ENCODE assay signal across 9 mouse cellular contexts in the genomic region with DNA sequence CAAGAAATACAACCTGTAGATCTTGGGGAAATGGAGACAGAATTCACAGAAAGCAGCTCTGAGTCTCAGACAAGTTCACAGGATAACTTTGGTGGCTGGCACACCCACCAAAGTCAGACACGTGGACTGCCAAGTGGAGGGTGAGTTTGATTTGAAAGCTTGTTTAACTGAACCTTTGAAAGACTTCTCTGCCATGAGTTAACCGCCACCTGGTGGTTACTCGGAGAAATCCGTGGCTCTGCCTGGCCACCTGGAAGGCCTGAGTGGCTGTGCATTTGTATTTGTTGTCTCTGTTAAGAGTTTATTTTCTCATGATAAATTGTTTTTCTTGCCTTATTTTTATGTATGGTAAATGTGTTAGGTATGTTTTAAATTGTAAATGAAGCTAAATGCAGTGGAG. TPM values are rescaled to one million over a fixed set of nuclear protein-coding genes. Genes with fewer than 3 reads are reported as not detected.
DNase-seq lines count a peak whose midpoint lies in the region; ATAC-seq and TF ChIP-seq lines count a peak whose summit lies in the region.
"Had no signal": no experiment of that assay in that cellular context is flagged by ENCODE, and none has a peak within 500 bp of the region (broad histone marks: within the 10 kb centered on the region; RNA-seq: fewer than 3 reads in every experiment).

No protein-coding gene starts in this region.

- H3K36me3 ChIP-seq in midbrain, embryonic 10.5 days, result no peaks in the 10 kb centered on the region
- no peaks in the 10 kb centered on the region for H3K36me3 ChIP-seq in midbrain, embryonic 16.5 days (ENCODE audit: control insufficient read depth, insufficient read depth, low read length)
- no peaks in the 10 kb centered on the region for H3K36me3 ChIP-seq in neural tube, embryonic 14.5 days (ENCODE audit: control insufficient read depth, insufficient read depth, low read length)
- H3K36me3 ChIP-seq: heart, embryonic 15.5 days had no signal

- no peaks in the 10 kb centered on the region for H3K27me3 ChIP-seq in midbrain, embryonic 10.5 days (ENCODE audit: low read depth, poor library complexity, severe bottlenecking)
- no peaks in the 10 kb centered on the region for H3K27me3 ChIP-seq in midbrain, embryonic 16.5 days (ENCODE audit: control insufficient read depth, insufficient read depth, low read depth, low read length)
- no peaks in the 10 kb centered on the region for H3K27me3 ChIP-seq in neural tube, embryonic 14.5 days (ENCODE audit: control insufficient read depth, insufficient read depth, low read length)
- H3K27me3 ChIP-seq: heart, embryonic 15.5 days had no signal

- peak; percentile 32; the same call in 1 of the 2 replicates for TF ChIP-seq CTCF in bone marrow, adult 2 months (IDR thresholded peaks at IDR 0.05; ENCODE audit: control insufficient read depth, insufficient read depth, low read length)

- H3K4me3 ChIP-seq in midbrain, embryonic 10.5 days, result no peak overlapping the region
- no peak overlapping the region for H3K4me3 ChIP-seq in midbrain, embryonic 16.5 days (ENCODE audit: low read depth, low read length)
- no peak overlapping the region for H3K4me3 ChIP-seq in bone marrow, adult 2 months (replicated peaks; ENCODE audit: control insufficient read depth, low read depth, low read length)
- no peak overlapping the region for H3K4me3 ChIP-seq in neural tube, embryonic 14.5 days (ENCODE audit: low read depth, low read length)
- H3K4me3 ChIP-seq: heart, embryonic 15.5 days had no signal

- TF ChIP-seq POLR2A in bone marrow, adult 2 months (IDR thresholded peaks at IDR 0.05; ENCODE audit: borderline replicate concordance, control insufficient read depth, low read depth, low read length), result no peak

- H3K9ac ChIP-seq in midbrain, embryonic 16.5 days (ENCODE audit: low read depth, low read length), result no peak overlapping the region
- no peak overlapping the region for H3K9ac ChIP-seq in neural tube, embryonic 14.5 days (replicated peaks; ENCODE audit: low read depth, low read length)
- H3K9ac ChIP-seq: heart, embryonic 15.5 days had no signal

- no peak overlapping the region for H3K4me2 ChIP-seq in midbrain, embryonic 16.5 days (ENCODE audit: low read length)
- no peak overlapping the region for H3K4me2 ChIP-seq in neural tube, embryonic 14.5 days (ENCODE audit: low read depth, low read length)
- H3K4me2 ChIP-seq: heart, embryonic 15.5 days had no signal

- H3K9me3 ChIP-seq in midbrain, embryonic 10.5 days (replicated peaks), result no peaks in the 10 kb centered on the region; the same call in 1 of the 2 replicates
- H3K9me3 ChIP-seq in midbrain, embryonic 16.5 days (replicated peaks; ENCODE audit: control insufficient read depth, low read length, poor library complexity, severe bottlenecking), result no peaks in the 10 kb centered on the region
- no peaks in the 10 kb centered on the region for H3K9me3 ChIP-seq in neural tube, embryonic 14.5 days (ENCODE audit: control insufficient read depth, low read length)
- H3K9me3 ChIP-seq: heart, embryonic 15.5 days had no signal

- H3K27ac ChIP-seq in midbrain, embryonic 10.5 days (replicated peaks), result no peak overlapping the region
- no peak overlapping the region for H3K27ac ChIP-seq in midbrain, embryonic 16.5 days (ENCODE audit: low read length)
- no peak overlapping the region for H3K27ac ChIP-seq in bone marrow, adult 2 months (ENCODE audit: control insufficient read depth, insufficient read depth, low read depth, low read length, poor library complexity)
- no peak overlapping the region for H3K27ac ChIP-seq in neural tube, embryonic 14.5 days (ENCODE audit: low read depth, low read length)
- H3K27ac ChIP-seq: heart, embryonic 15.5 days had no signal

- WGBS in midbrain, embryonic 10.5 days, result 12% methylated on average over 4 of the region's 4 CpGs
- 8% methylated on average over 4 of the region's 4 CpGs for WGBS in midbrain, embryonic 16.5 days
- 10% methylated on average over 4 of the region's 4 CpGs for WGBS in bone marrow, adult 2 months
- WGBS in neural tube, embryonic 14.5 days, result 15% methylated on average over 4 of the region's 4 CpGs

- H3K4me1 ChIP-seq in midbrain, embryonic 10.5 days, result peaks cover 5% of the 10 kb centered on the region
- H3K4me1 ChIP-seq in midbrain, embryonic 16.5 days (ENCODE audit: control insufficient read depth, insufficient read depth, low read length), result no peaks in the 10 kb centered on the region
- no peaks in the 10 kb centered on the region for H3K4me1 ChIP-seq in bone marrow, adult 2 months (ENCODE audit: control insufficient read depth, insufficient read depth, low read length)
- no peaks in the 10 kb centered on the region for H3K4me1 ChIP-seq in neural tube, embryonic 14.5 days (ENCODE audit: control insufficient read depth, insufficient read depth, low read length)
- H3K4me1 ChIP-seq: heart, embryonic 15.5 days had no signal

- DNase-seq in frontal cortex, postnatal 10 days (ENCODE audit: low spot score in 2 of 2), result no peak
- DNase-seq in midbrain, embryonic 10.5 days (ENCODE audit: low spot score), result peak; percentile 33
- peak; percentile 61 for DNase-seq in kidney, postnatal 10 days
- no peak for DNase-seq in layer of hippocampus, postnatal 25 days (ENCODE audit: extremely low spot score in 1 of 2, low spot score in 1 of 2)

- ATAC-seq in frontal cortex, adult (ENCODE audit: low TSS enrichment), result peak; percentile 96
- ATAC-seq in midbrain, embryonic 16.5 days, result no peak
- ATAC-seq in neural tube, embryonic 14.5 days (ENCODE audit: low read depth), result 0 out of 2 replicates have a peak, but pooled peaks have one; percentile 65

RNA-seq across cellular contexts. Expression of a gene that starts 10.4 kb away (rescaled TPM):
- polyA plus RNA-seq in midbrain, embryonic 10.5 days (2016; fragmentation: Nextera tagmentation; extraction: Ambion mirVana), result not detected in 2 replicates
- 0.68 and 1.2 TPM in 2 replicates for polyA plus RNA-seq in midbrain, embryonic 16.5 days (2015; fragmentation: Nextera tagmentation; extraction: Ambion mirVana)
- polyA plus RNA-seq in bone marrow, adult 2 months (2011; ENCODE audit: insufficient read depth, insufficient read length, low replicate concordance, missing spikeins), result not detected in 2 replicates
- not detected in 2 replicates for polyA plus RNA-seq in neural tube, embryonic 14.5 days (2014; fragmentation: Nextera tagmentation; extraction: Ambion mirVana)
- total RNA-seq in layer of hippocampus, postnatal 25 days (2021), result not detected
- polyA plus RNA-seq: heart, embryonic 15.5 days had no signal

RNA-seq across cellular contexts. Expression of a gene that starts 15.9 kb away (rescaled TPM):
- polyA plus RNA-seq in midbrain, embryonic 10.5 days (2016; fragmentation: Nextera tagmentation; extraction: Ambion mirVana), result 13.8 and 17.0 TPM in 2 replicates
- 7.0 and 12.4 TPM in 2 replicates for polyA plus RNA-seq in midbrain, embryonic 16.5 days (2015; fragmentation: Nextera tagmentation; extraction: Ambion mirVana)
- polyA plus RNA-seq in bone marrow, adult 2 months (2011; ENCODE audit: insufficient read depth, insufficient read length, low replicate concordance, missing spikeins), result 2.9 and 5.4 TPM in 2 replicates
- 7.0 and 9.0 TPM in 2 replicates for polyA plus RNA-seq in neural tube, embryonic 14.5 days (2014; fragmentation: Nextera tagmentation; extraction: Ambion mirVana)
- total RNA-seq in layer of hippocampus, postnatal 25 days (2021), result 10 to 100 TPM; 37.2 to 68.2 TPM

Comparison
In these comparisons a context has a peak if more than half of its experiments do, and no peak if none do; other contexts are left out.
1. DNase-seq: peak in midbrain, embryonic 10.5 days (single experiment) and kidney, postnatal 10 days (single experiment); none in frontal cortex, postnatal 10 days (0 of 2) and layer of hippocampus, postnatal 25 days (0 of 2).